Mouse (Mus musculus) embryonic facial prominence, embryonic 15.5 days (tissue): Measurements from ENCODE around the gene Celf2. TPM values are rescaled to one million over a fixed set of nuclear protein-coding genes. Genes with fewer than 3 reads are reported as not detected.

Experiments used
- ATAC-seq: fragments of 200-750 bp; cut with Nextera tagmentation; 2 replicates; pipeline ENCODE4 v1.8.0; 2017; ENCODE audit warnings: low read depth, moderate TSS enrichment; ENCODE audit not compliant: insufficient number of reproducible peaks, low FRiP score, low TSS enrichment
- H3K27ac ChIP-seq: fragments of 300-500 bp; sonication (generic); replicated peaks from 2 replicates; pipeline ENCODE4 v1.5.1; 2015; ENCODE audit warnings: mild to moderate bottlenecking, inconsistent platforms
- H3K27me3 ChIP-seq: fragments of 300-500 bp; sonication (generic); 2 replicates; pipeline ENCODE4 v1.6.1; 2015; ENCODE audit warnings: inconsistent platforms
- H3K36me3 ChIP-seq: fragments of 300-500 bp; sonication (generic); 2 replicates; pipeline ENCODE4 v1.6.1; 2015; ENCODE audit warnings: mild to moderate bottlenecking, inconsistent platforms
- H3K4me1 ChIP-seq: fragments of 300-500 bp; sonication (generic); 2 replicates; pipeline ENCODE4 v1.6.1; 2015; ENCODE audit warnings: inconsistent platforms
- H3K4me2 ChIP-seq: fragments of 300-500 bp; sonication (generic); replicated peaks from 2 replicates; pipeline ENCODE4 v1.6.1; 2015; ENCODE audit warnings: mild to moderate bottlenecking, inconsistent platforms
- H3K4me3 ChIP-seq: fragments of 300-500 bp; sonication (generic); replicated peaks from 2 replicates; pipeline ENCODE4 v1.5.1; 2015; ENCODE audit warnings: mild to moderate bottlenecking, inconsistent platforms
- H3K9ac ChIP-seq: fragments of 300-500 bp; sonication (generic); 2 replicates; pipeline ENCODE4 v1.6.1; 2015; ENCODE audit warnings: inconsistent platforms
- H3K9me3 ChIP-seq: fragments of 300-500 bp; sonication (generic); replicated peaks from 2 replicates; pipeline ENCODE4 v1.6.1; 2016; ENCODE audit warnings: inconsistent platforms
- WGBS: fragments of 180-500 bp; shearing (Covaris S2); methylation state at CpG from one replicate; pipeline ENCODE4 v1.1.7; 2015; 5-methylcytosine and 5-hydroxymethylcytosine counted together
- polyA plus RNA-seq: library from polyadenylated mRNA; unstranded; fragments of >200 nt; fragmentation: Nextera tagmentation; extraction: Ambion mirVana; gene quantifications from 2 replicates; pipeline ENCODE4 v1.2.1, GENCODE M21; 2015

Gene Celf2
- polyA plus RNA-seq, 1 experiment from 2014 or later: 59.7 TPM

GRCm38 (mm10) chr2:7378736-7379135, 130.6 kb downstream of the Celf2 start:
- 24% methylated on average over 1 of the region's 1 CpGs for WGBS
- no peak for ATAC-seq
- Histone ChIP-seq H3K4me1 (no peaks in the 10 kb centered on the region), H3K4me3 (no peak overlapping the region), H3K27me3 (no peaks in the 10 kb centered on the region), H3K4me2 (no peak overlapping the region), H3K9ac (no peak overlapping the region), H3K36me3 (no peaks in the 10 kb centered on the region), H3K9me3 (no peaks in the 10 kb centered on the region), H3K27ac (no peak overlapping the region)

DNA sequence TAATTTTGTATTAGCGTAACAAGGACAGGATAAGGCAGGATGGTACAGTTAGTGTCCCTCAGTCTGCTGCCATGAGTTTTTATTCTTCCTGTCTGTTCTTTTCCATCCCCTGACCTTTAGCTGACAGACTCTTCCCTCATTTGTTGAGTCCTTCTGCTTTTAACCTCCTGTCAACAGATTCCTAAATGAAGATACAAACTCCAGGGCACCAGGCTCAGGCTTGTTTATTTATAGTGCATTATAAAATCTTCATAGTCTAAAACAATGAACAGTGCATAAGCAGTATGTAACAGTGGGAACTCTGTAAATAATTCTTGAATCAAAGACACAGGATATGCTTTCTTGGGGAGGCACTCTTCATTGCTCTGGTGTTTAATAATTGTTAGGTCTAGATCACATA, 131.5 kb downstream of the Celf2 start:
- WGBS: 100% methylated on average over 1 of the region's 1 CpGs
- no peaks in the 10 kb centered on the region for H3K36me3 ChIP-seq
- no peak overlapping the region for H3K9ac ChIP-seq
- ATAC-seq: no peak
- no peak overlapping the region for H3K4me3 ChIP-seq
- no peaks in the 10 kb centered on the region for H3K4me1 ChIP-seq
- H3K27me3 ChIP-seq: no peaks in the 10 kb centered on the region
- no peak overlapping the region for H3K4me2 ChIP-seq
- H3K27ac ChIP-seq: no peak overlapping the region
- no peaks in the 10 kb centered on the region for H3K9me3 ChIP-seq

- H3K27me3 ChIP-seq: no peaks in the 10 kb centered on the region
- no peaks in the 10 kb centered on the region for H3K36me3 ChIP-seq
- no peak overlapping the region for H3K27ac ChIP-seq
- no peak overlapping the region for H3K4me3 ChIP-seq
- H3K4me2 ChIP-seq: no peak overlapping the region
- WGBS: 72% methylated on average over 4 of the region's 4 CpGs
- H3K4me1 ChIP-seq: no peaks in the 10 kb centered on the region
- ATAC-seq: no peak
- H3K9ac ChIP-seq: no peak overlapping the region
- no peaks in the 10 kb centered on the region for H3K9me3 ChIP-seq
Measured at GRCm38 (mm10) chr2:7367738-7368137, 141.6 kb downstream of the Celf2 start.

GRCm38 (mm10) chr2:7359557-7359956, 149.8 kb downstream of the Celf2 start:
- no peaks in the 10 kb centered on the region for H3K9me3 ChIP-seq
- no peaks in the 10 kb centered on the region for H3K27me3 ChIP-seq
- H3K4me1 ChIP-seq: no peaks in the 10 kb centered on the region
- H3K4me3 ChIP-seq: no peak overlapping the region
- H3K4me2 ChIP-seq: no peak overlapping the region
- no peak for ATAC-seq
- H3K9ac ChIP-seq: no peak overlapping the region
- 27% methylated on average over 5 of the region's 5 CpGs for WGBS
- H3K27ac ChIP-seq: no peak overlapping the region
- H3K36me3 ChIP-seq: no peaks in the 10 kb centered on the region

GRCm38 (mm10) chr2:7358816-7359215, 150.5 kb downstream of the Celf2 start:
- Histone ChIP-seq H3K27me3 (no peaks in the 10 kb centered on the region), H3K4me3 (no peak overlapping the region), H3K27ac (no peak overlapping the region), H3K36me3 (no peaks in the 10 kb centered on the region), H3K4me1 (no peaks in the 10 kb centered on the region), H3K4me2 (no peak overlapping the region), H3K9ac (no peak overlapping the region), H3K9me3 (no peaks in the 10 kb centered on the region)
- no peak for ATAC-seq
- WGBS: 69% methylated on average over 3 of the region's 3 CpGs

DNA sequence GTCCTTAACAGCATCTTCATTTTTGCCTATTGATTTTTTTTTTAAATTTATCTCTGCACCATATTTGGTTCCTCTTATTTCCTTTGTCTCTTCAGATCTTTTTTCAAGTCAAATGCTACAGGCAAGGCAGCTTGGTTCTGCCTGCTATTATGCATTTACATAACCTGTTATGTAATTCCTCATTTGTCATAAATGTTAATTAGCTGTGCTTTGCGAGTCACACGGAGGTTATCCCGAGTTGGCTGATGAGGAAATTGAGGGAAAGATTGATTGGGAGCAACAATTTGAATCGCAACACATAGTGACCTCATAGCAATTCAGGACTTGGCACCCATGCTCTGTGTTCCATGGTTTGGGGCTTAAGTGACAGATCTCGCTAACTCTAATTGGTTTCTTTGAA, 158.1 kb downstream of the Celf2 start:
- Histone ChIP-seq H3K4me1 (0 out of 2 replicates have a peak, but pooled peaks cover 4% of the 10 kb centered on the region), H3K27me3 (no peaks in the 10 kb centered on the region), H3K27ac (no peak overlapping the region), H3K9me3 (no peaks in the 10 kb centered on the region), H3K9ac (no peak overlapping the region), H3K36me3 (no peaks in the 10 kb centered on the region), H3K4me3 (no peak overlapping the region), H3K4me2 (no peak overlapping the region)
- WGBS: 79% methylated on average over 5 of the region's 5 CpGs
- ATAC-seq: no peak

DNA sequence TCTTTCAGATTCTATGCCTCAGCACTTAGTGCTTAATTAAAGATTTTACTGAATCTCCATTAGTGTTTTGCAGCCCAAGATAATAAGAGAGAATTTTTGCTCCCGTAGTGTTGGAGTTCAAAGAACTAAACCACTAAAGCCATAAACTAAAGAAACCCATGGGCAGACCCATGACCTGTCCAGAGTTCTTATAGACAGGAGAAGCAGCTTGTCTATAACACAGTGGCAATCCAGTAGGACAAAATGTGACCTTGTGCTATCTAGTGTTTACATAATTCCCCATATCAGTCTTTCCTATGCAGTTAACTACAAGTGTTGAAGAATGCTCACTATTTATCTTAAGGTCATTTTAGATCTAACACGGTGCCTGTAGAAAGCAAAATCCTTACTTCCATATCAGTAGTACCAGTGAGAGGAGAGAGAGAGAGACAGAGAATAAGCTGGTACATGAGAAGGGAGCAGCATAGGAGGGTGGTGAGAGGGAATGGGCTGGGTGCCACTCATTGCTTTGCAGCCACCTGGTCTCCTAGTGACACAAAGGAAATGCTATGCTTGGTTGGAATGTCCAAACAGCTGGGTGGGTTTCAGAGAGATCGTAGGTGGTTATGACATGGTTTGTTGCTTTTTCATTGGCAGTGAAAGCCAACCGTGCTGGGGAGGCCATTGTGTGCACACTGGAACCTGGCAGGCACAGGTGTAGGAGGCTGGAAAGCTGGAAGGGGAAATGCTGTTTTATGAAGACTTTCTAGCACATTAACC, 162.5 kb downstream of the Celf2 start:
- WGBS: 79% methylated on average over 4 of the region's 4 CpGs
- Histone ChIP-seq H3K27me3 (no peaks in the 10 kb centered on the region), H3K36me3 (no peaks in the 10 kb centered on the region), H3K9me3 (no peaks in the 10 kb centered on the region), H3K27ac (no peak overlapping the region), H3K4me2 (no peak overlapping the region), H3K4me1 (0 out of 2 replicates have a peak, but pooled peaks cover 4% of the 10 kb centered on the region), H3K9ac (no peak overlapping the region), H3K4me3 (no peak overlapping the region)
- ATAC-seq: no peak

GRCm38 (mm10) chr2:7344951-7345350, 164.4 kb downstream of the Celf2 start:
- Histone ChIP-seq H3K36me3 (no peaks in the 10 kb centered on the region), H3K4me1 (0 out of 2 replicates have a peak, but pooled peaks cover 4% of the 10 kb centered on the region), H3K9me3 (no peaks in the 10 kb centered on the region), H3K9ac (no peak overlapping the region), H3K27me3 (no peaks in the 10 kb centered on the region), H3K4me3 (no peak overlapping the region), H3K4me2 (no peak overlapping the region), H3K27ac (no peak overlapping the region)
- no peak for ATAC-seq
- WGBS: 51% methylated on average over 2 of the region's 2 CpGs

GRCm38 (mm10) chr2:7342911-7343478, 166.4 kb downstream of the Celf2 start:
- H3K9ac ChIP-seq: no peak overlapping the region
- H3K27me3 ChIP-seq: no peaks in the 10 kb centered on the region
- no peak overlapping the region for H3K27ac ChIP-seq
- 0 out of 2 replicates have a peak, but pooled peaks cover under 1% of the 10 kb centered on the region for H3K4me1 ChIP-seq
- no peak overlapping the region for H3K4me2 ChIP-seq
- no peaks in the 10 kb centered on the region for H3K36me3 ChIP-seq
- no peak for ATAC-seq
- H3K4me3 ChIP-seq: no peak overlapping the region
- WGBS: 47% methylated on average over 8 of the region's 8 CpGs
- no peaks in the 10 kb centered on the region for H3K9me3 ChIP-seq

DNA sequence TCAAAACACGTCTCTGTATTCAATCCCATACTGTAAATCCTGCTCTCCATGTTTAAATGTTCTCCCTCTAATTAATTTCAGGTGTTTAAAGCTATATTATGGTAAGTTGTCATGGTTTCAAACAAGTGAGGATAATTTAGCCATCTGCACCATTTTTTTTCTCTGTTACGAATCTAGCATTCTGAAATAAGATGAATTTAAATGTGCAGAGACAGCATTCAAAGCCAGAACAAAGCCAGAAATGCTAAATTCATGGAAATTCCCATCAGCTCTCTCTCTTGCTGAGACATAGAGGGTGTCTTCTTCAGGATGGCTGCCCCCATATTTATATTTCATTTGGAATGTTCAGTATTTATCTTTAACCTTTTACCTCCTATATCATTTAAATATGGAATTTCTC, 174.5 kb downstream of the Celf2 start:
- no peaks in the 10 kb centered on the region for H3K9me3 ChIP-seq
- H3K4me1 ChIP-seq: no peaks in the 10 kb centered on the region
- WGBS: 37% methylated on average over 2 of the region's 2 CpGs
- H3K9ac ChIP-seq: no peak overlapping the region
- no peaks in the 10 kb centered on the region for H3K36me3 ChIP-seq
- H3K4me2 ChIP-seq: no peak overlapping the region
- no peak overlapping the region for H3K27ac ChIP-seq
- no peak for ATAC-seq
- no peak overlapping the region for H3K4me3 ChIP-seq
- H3K27me3 ChIP-seq: no peaks in the 10 kb centered on the region

GRCm38 (mm10) chr2:7328018-7328899, 181.1 kb downstream of the Celf2 start:
- Histone ChIP-seq H3K4me3 (no peak overlapping the region), H3K27me3 (no peaks in the 10 kb centered on the region), H3K36me3 (no peaks in the 10 kb centered on the region), H3K4me1 (no peaks in the 10 kb centered on the region), H3K9me3 (no peaks in the 10 kb centered on the region), H3K27ac (no peak overlapping the region), H3K9ac (no peak overlapping the region), H3K4me2 (no peak overlapping the region)
- ATAC-seq: no peak
- WGBS: 76% methylated on average over 8 of the region's 8 CpGs
